Mouse (Mus musculus) c-Kit-negative CD71-positive TER-119-positive erythroid progenitor cells, embryonic 14.5 days (primary cell): ENCODE results near the gene Recql5.

Experiments used
- DNase-seq: peaks from one replicate; pipeline ENCODE4 v3.0.0-alpha.2; 2013; ENCODE audit warnings: low read depth, low spot score

Gene Recql5

GRCm38 (mm10) chr11:115901338-115902161 lies 31.7 kb downstream of the Recql5 start:
- DNase-seq, result peak; percentile 58

GRCm38 (mm10) chr11:115900561-115901337 lies 32.5 kb downstream of the Recql5 start:
- no peak for DNase-seq

GRCm38 (mm10) chr11:115899486-115900266 lies 33.6 kb downstream of the Recql5 start, which contains the start of gene Smim5:
Gene Smim5 (plus strand): TSS chr11:115899966.
- DNase-seq, result peak; percentile 48

GRCm38 (mm10) chr11:115898886-115899285 lies 34.4 kb downstream of the Recql5 start:
- peak; percentile 70 for DNase-seq

GRCm38 (mm10) chr11:115898446-115898845 lies 34.8 kb downstream of the Recql5 start:
- no peak for DNase-seq

GRCm38 (mm10) chr11:115894755-115895520 lies 38.3 kb downstream of the Recql5 start:
- DNase-seq, result no peak

GRCm38 (mm10) chr11:115893071-115893470 lies 40.2 kb downstream of the Recql5 start:
- DNase-seq, result no peak

- no peak for DNase-seq
Observed at GRCm38 (mm10) chr11:115892213-115892612, 41.1 kb downstream of the Recql5 start.

- DNase-seq, result no peak
Observed at GRCm38 (mm10) chr11:115889159-115889558, 44.1 kb downstream of the Recql5 start.

GRCm38 (mm10) chr11:115888020-115888419 lies 45.3 kb downstream of the Recql5 start:
- DNase-seq, result no peak

GRCm38 (mm10) chr11:115886446-115886845 lies 46.8 kb downstream of the Recql5 start:
- no peak for DNase-seq

- no peak for DNase-seq
Observed at GRCm38 (mm10) chr11:115885281-115885680, 48.0 kb downstream of the Recql5 start.

GRCm38 (mm10) chr11:115884361-115884760 lies 48.9 kb downstream of the Recql5 start:
- DNase-seq, result no peak

- no peak for DNase-seq
Observed at GRCm38 (mm10) chr11:115883251-115883650, 50.0 kb downstream of the Recql5 start.

- no peak for DNase-seq
Observed at GRCm38 (mm10) chr11:115881002-115881401, 52.3 kb downstream of the Recql5 start.

GRCm38 (mm10) chr11:115878071-115878470 lies 55.2 kb downstream of the Recql5 start:
- DNase-seq, result no peak

GRCm38 (mm10) chr11:115877174-115877755 lies 56.0 kb downstream of the Recql5 start:
- no peak for DNase-seq

GRCm38 (mm10) chr11:115876438-115876837 lies 56.8 kb downstream of the Recql5 start:
- DNase-seq, result no peak

GRCm38 (mm10) chr11:115875935-115876334 lies 57.3 kb downstream of the Recql5 start:
- no peak for DNase-seq

- no peak for DNase-seq
Observed at GRCm38 (mm10) chr11:115872437-115872836, 60.8 kb downstream of the Recql5 start.

- DNase-seq, result peak; percentile 51
Observed at GRCm38 (mm10) chr11:115869393-115869792, 63.9 kb downstream of the Recql5 start.
